Mouse (Mus musculus): ENCODE measurements at regions not wholly inside any gene's neighbourhood (a gene's known extent, or its start where the extent isn't known, plus 50 kb on each side); places are given as distances from the start of the nearest gene placed in this dataset.

DNA sequence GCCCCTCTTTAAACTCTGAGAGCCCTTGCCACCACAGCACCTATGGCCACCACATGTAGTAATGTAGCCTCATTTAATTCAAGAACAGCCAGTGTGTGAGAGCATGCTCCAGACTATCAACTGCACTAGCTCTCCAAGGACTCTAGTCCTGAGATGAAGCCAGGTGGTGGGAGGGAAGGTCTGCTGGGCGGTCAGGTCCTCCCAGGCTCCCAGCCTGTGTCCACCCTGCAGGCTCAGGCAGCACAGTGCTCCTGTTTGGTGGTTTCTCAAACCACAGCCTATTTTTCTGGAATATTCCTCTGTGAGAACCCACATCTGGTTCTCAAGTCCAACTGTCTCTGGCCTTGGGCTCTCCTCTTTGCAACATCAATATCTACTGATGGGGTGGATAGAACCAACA, 115.3 kb downstream of the Thbs2 start:
- WGBS: 75% methylated on average over 1 of the region's 1 CpGs
- no peaks in the 10 kb centered on the region for H3K9me3 ChIP-seq (ENCODE audit: control insufficient read depth, low read depth, low read length)
- no peak overlapping the region for H3K4me2 ChIP-seq (replicated peaks; ENCODE audit: low read depth, low read length)

DNA sequence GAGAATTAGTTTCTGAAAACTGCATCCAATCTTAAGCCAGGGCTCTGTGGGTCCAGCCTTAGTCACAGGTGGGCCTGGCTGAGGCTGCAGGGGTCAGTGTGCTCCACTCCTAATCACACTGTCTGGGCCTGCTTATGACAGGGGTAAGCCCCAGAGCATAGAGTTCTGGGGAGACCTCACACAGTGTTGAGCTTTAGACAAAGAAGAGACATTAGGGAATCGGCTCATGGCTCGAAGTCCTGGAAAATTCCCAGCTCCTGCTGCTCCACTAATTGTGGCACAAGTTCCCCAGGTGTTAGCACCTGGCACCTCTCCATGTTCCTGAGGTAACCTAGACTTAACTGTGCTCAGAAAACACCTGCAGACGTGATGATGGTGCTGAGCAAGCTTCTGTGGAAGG, 115.8 kb downstream of the Thbs2 start:
- Histone ChIP-seq H3K27ac (ENCODE audit: low read length) (no peak overlapping the region), H3K4me2 (replicated peaks; ENCODE audit: low read depth, low read length) (no peak overlapping the region), H3K27me3 (ENCODE audit: control insufficient read depth, insufficient read depth, low read length) (no peaks in the 10 kb centered on the region), H3K9me3 (ENCODE audit: control insufficient read depth, low read depth, low read length) (no peaks in the 10 kb centered on the region), H3K9ac (replicated peaks; ENCODE audit: low read depth, low read length) (no peak overlapping the region), H3K4me1 (ENCODE audit: control insufficient read depth, insufficient read depth, low read length) (no peaks in the 10 kb centered on the region), H3K4me3 (ENCODE audit: low read depth, low read length) (no peak overlapping the region), H3K36me3 (ENCODE audit: control insufficient read depth, insufficient read depth, low read length) (no peaks in the 10 kb centered on the region)
- ATAC-seq (ENCODE audit: insufficient number of reproducible peaks, insufficient read depth, low FRiP score, low read depth): no peak
- 55% methylated on average over 3 of the region's 3 CpGs for WGBS

More for the DNA sequence above, 115.3 kb downstream of the Thbs2 start:
- Histone ChIP-seq H3K4me1 (ENCODE audit: control insufficient read depth, insufficient read depth, low read length) (no peaks in the 10 kb centered on the region), H3K9ac (replicated peaks; ENCODE audit: low read depth, low read length) (no peak overlapping the region), H3K27me3 (ENCODE audit: control insufficient read depth, insufficient read depth, low read length) (no peaks in the 10 kb centered on the region), H3K27ac (ENCODE audit: low read length) (no peak overlapping the region), H3K4me3 (ENCODE audit: low read depth, low read length) (no peak overlapping the region), H3K36me3 (ENCODE audit: control insufficient read depth, insufficient read depth, low read length) (no peaks in the 10 kb centered on the region)
- no peak for ATAC-seq (ENCODE audit: insufficient number of reproducible peaks, insufficient read depth, low FRiP score, low read depth)

DNA sequence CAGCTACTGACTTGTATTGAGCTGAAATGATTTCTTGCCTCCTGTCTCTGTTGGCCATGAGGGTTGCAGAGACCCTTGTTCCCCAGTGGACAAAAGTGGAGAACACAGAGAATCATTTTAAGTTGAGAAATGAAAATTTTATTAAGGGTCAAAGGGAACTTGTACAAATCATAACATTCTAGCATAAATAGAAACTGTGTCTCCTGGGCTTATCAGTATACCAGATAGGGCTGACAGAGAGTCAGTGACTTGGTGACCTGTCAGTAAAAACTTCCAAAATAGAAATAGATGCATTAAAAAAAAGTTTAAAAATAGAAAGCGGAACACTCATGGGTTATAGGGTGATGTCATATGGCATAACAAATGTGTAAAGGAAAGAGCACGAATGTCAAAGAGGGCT, 117.9 kb downstream of the Thbs2 start:
- no peak overlapping the region for H3K4me3 ChIP-seq (ENCODE audit: low read depth, low read length)
- H3K27me3 ChIP-seq (ENCODE audit: control insufficient read depth, insufficient read depth, low read length): no peaks in the 10 kb centered on the region
- WGBS: 62% methylated on average over 2 of the region's 2 CpGs
- no peaks in the 10 kb centered on the region for H3K9me3 ChIP-seq (ENCODE audit: control insufficient read depth, low read depth, low read length)
- no peak overlapping the region for H3K27ac ChIP-seq (ENCODE audit: low read length)
- H3K36me3 ChIP-seq (ENCODE audit: control insufficient read depth, insufficient read depth, low read length): no peaks in the 10 kb centered on the region
- no peak overlapping the region for H3K4me2 ChIP-seq (replicated peaks; ENCODE audit: low read depth, low read length)
- no peak overlapping the region for H3K9ac ChIP-seq (replicated peaks; ENCODE audit: low read depth, low read length)
- no peak for ATAC-seq (ENCODE audit: insufficient number of reproducible peaks, insufficient read depth, low FRiP score, low read depth)
- no peaks in the 10 kb centered on the region for H3K4me1 ChIP-seq (ENCODE audit: control insufficient read depth, insufficient read depth, low read length)

DNA sequence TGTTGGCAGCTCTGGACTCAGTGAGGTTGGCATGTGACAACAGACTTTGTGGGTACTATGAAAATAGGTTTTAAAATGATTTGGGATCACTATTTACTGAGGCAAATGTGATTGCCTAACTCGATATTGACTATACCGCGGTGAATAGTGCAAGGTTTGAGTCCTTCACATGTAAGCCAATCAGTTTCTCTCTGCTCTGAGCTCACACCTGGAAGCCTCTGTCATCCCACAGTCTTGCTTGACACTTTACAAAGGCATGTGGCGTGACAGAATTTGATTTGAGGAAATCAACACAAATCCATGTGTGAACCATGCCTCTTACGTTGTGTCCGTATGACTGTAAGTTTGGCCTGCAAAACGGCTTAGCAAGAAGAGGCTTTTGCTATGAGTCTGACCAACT, 122.9 kb downstream of the Thbs2 start:
- Histone ChIP-seq H3K4me1 (ENCODE audit: control insufficient read depth, insufficient read depth, low read length) (no peaks in the 10 kb centered on the region), H3K36me3 (ENCODE audit: control insufficient read depth, insufficient read depth, low read length) (no peaks in the 10 kb centered on the region), H3K4me3 (ENCODE audit: low read depth, low read length) (no peak overlapping the region), H3K9ac (replicated peaks; ENCODE audit: low read depth, low read length) (no peak overlapping the region), H3K27ac (ENCODE audit: low read length) (no peak overlapping the region), H3K27me3 (ENCODE audit: control insufficient read depth, insufficient read depth, low read length) (no peaks in the 10 kb centered on the region), H3K9me3 (ENCODE audit: control insufficient read depth, low read depth, low read length) (no peaks in the 10 kb centered on the region), H3K4me2 (replicated peaks; ENCODE audit: low read depth, low read length) (no peak overlapping the region)
- WGBS: 86% methylated on average over 7 of the region's 7 CpGs
- ATAC-seq (ENCODE audit: insufficient number of reproducible peaks, insufficient read depth, low FRiP score, low read depth): no peak

DNA sequence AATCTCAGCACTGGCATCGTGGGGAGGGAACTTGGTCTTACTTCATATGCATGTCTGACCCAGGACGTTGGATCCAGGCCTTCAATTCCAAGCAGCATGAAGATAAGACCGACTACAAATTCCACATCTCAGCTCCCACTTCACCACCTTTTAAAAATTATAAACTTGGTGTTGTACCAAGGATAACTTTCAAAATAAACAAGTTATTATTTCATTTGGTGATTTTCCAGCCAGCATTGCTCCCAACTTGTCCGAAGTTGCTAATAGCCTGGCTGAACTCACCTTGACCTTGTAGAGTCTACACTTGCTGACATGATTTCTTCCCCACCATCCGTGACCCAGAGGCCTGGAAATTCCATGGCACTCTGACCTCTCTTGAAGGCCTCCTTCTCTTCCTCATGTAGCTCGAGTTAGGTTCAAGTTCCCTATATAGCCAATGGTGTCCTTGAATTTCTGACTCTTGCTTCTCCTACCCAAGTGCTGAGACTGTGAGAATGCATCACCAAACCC, 123.7 kb downstream of the Thbs2 start:
- ATAC-seq (ENCODE audit: insufficient number of reproducible peaks, insufficient read depth, low FRiP score, low read depth): no peak
- no peaks in the 10 kb centered on the region for H3K27me3 ChIP-seq (ENCODE audit: control insufficient read depth, insufficient read depth, low read length)
- H3K9ac ChIP-seq (replicated peaks; ENCODE audit: low read depth, low read length): no peak overlapping the region
- H3K4me2 ChIP-seq (replicated peaks; ENCODE audit: low read depth, low read length): no peak overlapping the region
- 62% methylated on average over 6 of the region's 6 CpGs for WGBS
- no peaks in the 10 kb centered on the region for H3K9me3 ChIP-seq (ENCODE audit: control insufficient read depth, low read depth, low read length)
- H3K4me1 ChIP-seq (ENCODE audit: control insufficient read depth, insufficient read depth, low read length): no peaks in the 10 kb centered on the region
- H3K4me3 ChIP-seq (ENCODE audit: low read depth, low read length): no peak overlapping the region
- no peaks in the 10 kb centered on the region for H3K36me3 ChIP-seq (ENCODE audit: control insufficient read depth, insufficient read depth, low read length)
- no peak overlapping the region for H3K27ac ChIP-seq (ENCODE audit: low read length)

DNA sequence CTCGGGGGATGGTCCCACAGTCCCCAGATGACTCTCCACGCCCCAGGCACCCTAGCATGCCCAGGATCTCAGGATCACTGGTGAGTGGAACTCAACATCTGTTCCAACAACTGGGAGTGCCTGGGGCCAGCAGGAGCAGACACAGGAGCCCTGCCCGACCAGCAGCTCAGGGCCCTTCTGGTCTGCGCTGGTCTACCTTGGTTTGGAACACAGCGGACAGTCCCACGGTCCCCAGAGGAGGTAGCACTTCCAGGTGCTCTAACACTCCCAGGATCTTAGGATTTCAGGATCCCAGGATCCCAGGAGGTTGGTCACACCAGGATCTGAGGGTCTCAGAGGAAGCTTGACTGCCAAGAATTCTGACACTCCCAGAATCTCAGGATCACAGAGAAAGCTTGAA, 131.8 kb downstream of the Thbs2 start:
- H3K4me3 ChIP-seq (ENCODE audit: low read depth, low read length): no peak overlapping the region
- H3K9ac ChIP-seq (replicated peaks; ENCODE audit: low read depth, low read length): no peak overlapping the region
- no peak overlapping the region for H3K27ac ChIP-seq (ENCODE audit: low read length)
- no peak for ATAC-seq (ENCODE audit: insufficient number of reproducible peaks, insufficient read depth, low FRiP score, low read depth)
- no peak overlapping the region for H3K4me2 ChIP-seq (replicated peaks; ENCODE audit: low read depth, low read length)
- no peaks in the 10 kb centered on the region for H3K36me3 ChIP-seq (ENCODE audit: control insufficient read depth, insufficient read depth, low read length)
- H3K4me1 ChIP-seq (ENCODE audit: control insufficient read depth, insufficient read depth, low read length): no peaks in the 10 kb centered on the region
- no peaks in the 10 kb centered on the region for H3K9me3 ChIP-seq (ENCODE audit: control insufficient read depth, low read depth, low read length)
- WGBS: 79% methylated on average over 6 of the region's 6 CpGs
- no peaks in the 10 kb centered on the region for H3K27me3 ChIP-seq (ENCODE audit: control insufficient read depth, insufficient read depth, low read length)

DNA sequence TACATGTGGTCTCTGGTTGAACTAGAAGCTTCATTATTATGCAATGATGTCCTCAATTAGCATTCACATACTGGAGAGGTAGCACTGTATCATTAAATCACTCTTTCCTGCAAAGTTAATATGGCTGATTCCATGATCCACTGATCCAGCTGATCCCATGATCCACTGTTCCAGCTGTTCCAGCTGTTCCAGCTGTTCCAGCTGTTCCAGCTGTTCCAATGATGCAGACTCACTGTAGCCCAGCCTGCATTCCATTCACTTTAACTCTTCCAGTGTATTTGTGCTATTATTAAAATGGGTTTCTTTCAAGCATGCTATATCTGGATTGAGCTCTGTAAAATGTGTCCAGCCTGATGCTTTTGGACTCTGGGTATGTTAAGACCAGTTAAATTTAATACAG, 136.8 kb downstream of the Thbs2 start:
- no peak; the same call in 1 of the 2 replicates for ATAC-seq (ENCODE audit: insufficient number of reproducible peaks, insufficient read depth, low FRiP score, low read depth)
- Histone ChIP-seq H3K9me3 (ENCODE audit: control insufficient read depth, low read depth, low read length) (no peaks in the 10 kb centered on the region), H3K27me3 (ENCODE audit: control insufficient read depth, insufficient read depth, low read length) (no peaks in the 10 kb centered on the region), H3K27ac (ENCODE audit: low read length) (no peak overlapping the region), H3K4me3 (ENCODE audit: low read depth, low read length) (no peak overlapping the region), H3K36me3 (ENCODE audit: control insufficient read depth, insufficient read depth, low read length) (no peaks in the 10 kb centered on the region), H3K4me1 (ENCODE audit: control insufficient read depth, insufficient read depth, low read length) (peaks cover 3% of the 10 kb centered on the region; the same call in 1 of the 2 replicates), H3K4me2 (replicated peaks; ENCODE audit: low read depth, low read length) (no peak overlapping the region), H3K9ac (replicated peaks; ENCODE audit: low read depth, low read length) (no peak overlapping the region)

DNA sequence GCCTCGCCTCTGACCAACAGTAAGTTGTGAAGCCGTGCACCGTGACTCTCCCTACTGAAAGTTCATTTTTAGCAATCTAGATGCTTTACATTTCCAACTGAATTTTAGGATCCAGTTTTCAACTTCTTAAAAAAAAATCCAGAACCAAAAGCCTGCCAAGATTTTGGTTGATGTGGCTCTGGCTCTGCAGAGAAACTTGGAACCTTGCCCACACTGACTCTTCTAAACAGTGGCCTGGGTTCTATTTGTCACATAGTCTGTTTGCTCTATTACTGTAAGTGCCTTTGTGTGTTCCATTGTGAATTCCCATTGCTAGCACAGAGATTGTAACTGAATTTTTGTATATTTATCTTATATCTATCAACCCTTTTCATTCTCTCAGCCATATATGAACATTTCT, 140.8 kb downstream of the Thbs2 start:
- no peak for ATAC-seq (ENCODE audit: insufficient number of reproducible peaks, insufficient read depth, low FRiP score, low read depth)
- no peak overlapping the region for H3K27ac ChIP-seq (ENCODE audit: low read length)
- H3K4me3 ChIP-seq (ENCODE audit: low read depth, low read length): no peak overlapping the region
- peaks cover 8% of the 10 kb centered on the region; the same call in 1 of the 2 replicates for H3K4me1 ChIP-seq (ENCODE audit: control insufficient read depth, insufficient read depth, low read length)
- no peak overlapping the region for H3K9ac ChIP-seq (replicated peaks; ENCODE audit: low read depth, low read length)
- WGBS: 40% methylated on average over 3 of the region's 3 CpGs
- no peaks in the 10 kb centered on the region for H3K27me3 ChIP-seq (ENCODE audit: control insufficient read depth, insufficient read depth, low read length)
- H3K9me3 ChIP-seq (ENCODE audit: control insufficient read depth, low read depth, low read length): no peaks in the 10 kb centered on the region
- no peaks in the 10 kb centered on the region for H3K36me3 ChIP-seq (ENCODE audit: control insufficient read depth, insufficient read depth, low read length)
- no peak overlapping the region for H3K4me2 ChIP-seq (replicated peaks; ENCODE audit: low read depth, low read length)

DNA sequence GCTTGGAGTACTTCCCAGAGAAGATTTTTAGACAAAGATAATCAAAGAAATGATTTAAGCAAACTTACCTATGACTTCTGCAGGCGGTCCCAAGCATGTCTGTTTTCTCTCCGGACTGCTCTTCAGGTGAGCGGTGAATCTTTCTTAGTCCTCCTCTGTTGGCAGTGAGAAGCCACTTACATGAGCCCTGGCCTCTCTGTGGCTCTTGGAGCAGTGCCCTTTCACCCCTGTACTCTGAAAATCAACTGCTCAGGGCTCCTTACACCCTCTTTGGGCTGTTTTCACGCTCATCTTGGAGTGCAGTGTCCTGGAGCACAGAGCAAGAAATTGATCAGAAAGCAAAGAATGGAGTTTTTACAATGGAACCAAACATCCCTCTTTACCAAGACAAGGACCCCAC, 142.0 kb downstream of the Thbs2 start:
- Histone ChIP-seq H3K9ac (replicated peaks; ENCODE audit: low read depth, low read length) (no peak overlapping the region), H3K4me3 (ENCODE audit: low read depth, low read length) (no peak overlapping the region), H3K27me3 (ENCODE audit: control insufficient read depth, insufficient read depth, low read length) (no peaks in the 10 kb centered on the region), H3K4me1 (ENCODE audit: control insufficient read depth, insufficient read depth, low read length) (peaks cover 8% of the 10 kb centered on the region; the same call in 1 of the 2 replicates), H3K36me3 (ENCODE audit: control insufficient read depth, insufficient read depth, low read length) (no peaks in the 10 kb centered on the region), H3K27ac (ENCODE audit: low read length) (peak overlapping the region; percentile 63; the same call in 1 of the 2 replicates), H3K9me3 (ENCODE audit: control insufficient read depth, low read depth, low read length) (peaks cover 9% of the 10 kb centered on the region; the same call in 1 of the 2 replicates), H3K4me2 (replicated peaks; ENCODE audit: low read depth, low read length) (no peak overlapping the region)
- no peak for ATAC-seq (ENCODE audit: insufficient number of reproducible peaks, insufficient read depth, low FRiP score, low read depth)
- 53% methylated on average over 4 of the region's 4 CpGs for WGBS

All from stomach, embryonic 14.5 days (tissue).